Mouse (Mus musculus): ENCODE measurements at regions not wholly inside any gene's neighbourhood (a gene's known extent, or its start where the extent isn't known, plus 50 kb on each side); places are given as distances from the start of the nearest gene placed in this dataset.
"Not testable (repeated sequence)": the region's sequence is repeated elsewhere in the genome, so short reads cannot be mapped to it uniquely, and the experiment has no call there.

DNA sequence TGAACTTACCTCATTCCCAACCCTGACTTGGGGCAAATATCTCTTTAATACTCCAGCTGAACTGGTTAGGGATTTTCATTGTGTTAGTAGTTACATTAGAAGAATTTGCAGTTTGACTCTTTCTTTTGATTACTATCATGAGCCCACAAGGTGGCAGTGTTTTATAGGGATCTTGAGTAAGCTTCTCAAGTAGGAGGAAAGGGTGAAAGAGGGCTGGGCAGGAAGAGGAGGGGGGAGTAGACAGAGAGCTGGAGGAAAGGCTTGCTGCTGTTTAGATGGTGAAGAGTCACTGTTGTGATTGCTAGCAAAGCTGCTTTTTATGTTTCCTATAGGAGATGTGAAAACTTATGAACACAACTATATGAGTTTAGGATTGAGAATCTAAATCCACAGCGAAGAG, 273.9 kb upstream of the Olfr1507 start:
- TF ChIP-seq CTCF (IDR thresholded peaks at IDR 0.05; ENCODE audit: control insufficient read depth, insufficient read depth, insufficient replicate concordance, low read depth, low read length); POLR2A (IDR thresholded peaks at IDR 0.05; ENCODE audit: control insufficient read depth, low read depth, low read length): not testable (repeated sequence)

All from testis, adult 2 months (tissue).